Mouse (Mus musculus) lung, adult 18-20 months (tissue): ENCODE measurements around the gene Bmp10.

Experiments
- DNase-seq, 2 experiments: peaks; one replicate each; pipeline ENCODE4 v3.0.0; 2022; ENCODE audit warnings: mixed read lengths in 2 of 2

The Bmp10 gene

GRCm38 (mm10) chr6:87428487-87429044 is at the start of gene Bmp10:
TSS of gene Bmp10 (plus strand) at chr6:87428994.
- no peak for DNase-seq

- peak in 1 of 2 experiments; percentile 32 for DNase-seq
Observed at GRCm38 (mm10) chr6:87383926-87384691, 44.7 kb upstream of the Bmp10 start.

- DNase-seq: no peak
Observed at GRCm38 (mm10) chr6:87384761-87385160, 44.0 kb upstream of the Bmp10 start.

GRCm38 (mm10) chr6:87386203-87386602 is 42.6 kb upstream of the Bmp10 start:
- DNase-seq: peak; percentile 36 to 63

- DNase-seq: no peak
Observed at GRCm38 (mm10) chr6:87386681-87387080, 42.1 kb upstream of the Bmp10 start.

GRCm38 (mm10) chr6:87388877-87389276 is 39.9 kb upstream of the Bmp10 start, which contains the start of gene Gkn3:
TSS of gene Gkn3 (minus strand) at chr6:87388935.
- peak in 1 of 2 experiments; percentile 38 for DNase-seq

GRCm38 (mm10) chr6:87389455-87389989 is 39.3 kb upstream of the Bmp10 start:
- no peak for DNase-seq

- peak; percentile 23 to 55 for DNase-seq
Observed at GRCm38 (mm10) chr6:87393466-87394205, 35.2 kb upstream of the Bmp10 start.

- no peak for DNase-seq
Observed at GRCm38 (mm10) chr6:87394783-87395182, 34.0 kb upstream of the Bmp10 start.

GRCm38 (mm10) chr6:87399137-87399536 is 29.7 kb upstream of the Bmp10 start:
- peak; percentile 58 to 68 for DNase-seq

GRCm38 (mm10) chr6:87399886-87400566 is 28.8 kb upstream of the Bmp10 start:
- no peak for DNase-seq

- no peak for DNase-seq
Observed at GRCm38 (mm10) chr6:87401456-87401855, 27.3 kb upstream of the Bmp10 start.

- DNase-seq: no peak
Observed at GRCm38 (mm10) chr6:87412011-87412410, 16.8 kb upstream of the Bmp10 start.

GRCm38 (mm10) chr6:87422304-87422703 is 6.5 kb upstream of the Bmp10 start:
- peak; percentile 3 to 7 for DNase-seq

- no peak for DNase-seq
Observed at GRCm38 (mm10) chr6:87424037-87424816, 4.6 kb upstream of the Bmp10 start.

GRCm38 (mm10) chr6:87426954-87427353 is 1.8 kb upstream of the Bmp10 start:
- DNase-seq: no peak

GRCm38 (mm10) chr6:87427616-87428015 is 1.2 kb upstream of the Bmp10 start:
- DNase-seq: no peak

GRCm38 (mm10) chr6:87435791-87436190 is 7.0 kb downstream of the Bmp10 start:
- DNase-seq: no peak

GRCm38 (mm10) chr6:87436745-87437144 is 8.0 kb downstream of the Bmp10 start:
- DNase-seq: no peak

GRCm38 (mm10) chr6:87443253-87443652 is 14.5 kb downstream of the Bmp10 start:
- no peak for DNase-seq

- no peak for DNase-seq
Observed at GRCm38 (mm10) chr6:87445222-87445621, 16.4 kb downstream of the Bmp10 start.

GRCm38 (mm10) chr6:87447217-87447616 is 18.4 kb downstream of the Bmp10 start:
- DNase-seq: no peak
